Mouse (Mus musculus): Measurements from ENCODE around the gene Tlk1.

The Tlk1 gene

GRCm38 (mm10) chr2:70673445-70674126 lies 151.9 kb downstream of the Tlk1 start:
- DNase-seq: no peak

DNA sequence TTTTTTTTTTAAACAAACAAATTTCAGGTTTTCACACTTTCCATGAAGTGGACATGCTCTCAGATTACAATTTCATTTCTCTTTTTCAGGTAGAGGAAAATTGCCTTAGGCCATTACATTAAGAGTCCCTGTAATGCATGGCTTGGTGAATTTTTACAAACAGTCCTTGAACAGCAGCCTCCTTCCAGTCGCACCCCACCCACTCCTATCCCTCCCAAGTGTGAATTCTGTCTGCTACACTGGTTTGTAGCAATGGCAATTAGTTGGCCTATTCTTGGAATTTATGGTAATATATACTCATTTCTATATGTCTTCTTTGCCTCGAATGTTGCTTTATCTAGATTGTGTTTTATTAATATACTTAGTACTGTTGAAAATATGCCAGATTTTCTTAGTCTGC lies 153.1 kb downstream of the Tlk1 start:
- no peak for DNase-seq

- DNase-seq: no peak
Observed at GRCm38 (mm10) chr2:70669896-70670295, 155.6 kb downstream of the Tlk1 start.

DNA sequence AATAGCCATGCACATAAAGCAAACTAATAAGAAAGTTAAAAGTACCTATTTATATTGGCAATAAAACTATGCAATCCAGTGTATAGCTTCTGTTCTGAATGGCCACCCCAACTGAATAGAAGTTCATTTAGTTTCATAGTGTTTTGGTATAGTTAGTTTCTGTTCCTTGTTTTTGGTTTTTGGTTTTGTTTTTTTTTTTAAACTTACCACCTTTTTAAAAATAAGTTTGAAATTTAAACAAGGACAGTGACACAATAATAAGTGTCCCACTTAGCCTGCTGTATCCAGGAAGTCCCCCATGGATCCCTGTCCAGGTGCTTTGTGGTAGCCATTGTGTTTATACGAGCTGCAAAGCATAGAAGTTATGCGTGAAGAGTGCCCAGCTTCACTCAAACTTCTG lies 156.3 kb downstream of the Tlk1 start:
- DNase-seq: no peak

DNA sequence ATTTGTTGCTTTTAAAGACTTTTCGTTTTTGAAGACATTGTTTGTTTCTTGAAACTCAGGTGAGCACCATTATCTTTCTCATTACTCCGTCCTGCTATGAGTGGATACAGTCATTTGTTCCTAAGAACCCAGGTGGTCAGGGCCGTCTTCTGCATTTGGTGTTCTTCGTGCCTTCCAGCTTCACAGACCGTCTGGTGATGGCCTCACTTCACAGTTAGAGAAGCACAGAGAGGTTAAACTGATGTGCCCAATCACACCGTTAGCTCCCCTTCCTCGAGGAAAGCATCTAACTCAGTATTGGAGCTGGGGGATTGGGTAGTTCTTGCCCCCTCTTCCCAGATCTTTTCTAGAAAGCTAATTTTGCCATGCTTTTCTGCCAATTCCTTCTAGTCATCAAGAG lies 158.5 kb downstream of the Tlk1 start:
- no peak for DNase-seq

- DNase-seq: no peak
Observed at GRCm38 (mm10) chr2:70663764-70664163, 161.8 kb downstream of the Tlk1 start.
